Mouse (Mus musculus) MEL (cell line): ENCODE results near the gene Frs3. TPM values are rescaled to one million over a fixed set of nuclear protein-coding genes. Genes with fewer than 3 reads are reported as not detected.

Experiments used
- DNase-seq: peaks from one replicate; pipeline ENCODE4 v3.0.0; 2011; ENCODE audit warnings: low read depth, low spot score
- H3K27ac ChIP-seq: 2 replicates; pipeline ENCODE4 v1.5.1; 2012; ENCODE audit warnings: low read depth, mild to moderate bottlenecking, control low read depth, low read length, moderate library complexity; ENCODE audit not compliant: control insufficient read depth
- H3K27me3 ChIP-seq, 2 experiments: fragments of 150-350 bp in 1 of 2; sonication (generic) in 1 of 2; 2 replicates each; pipeline ENCODE4 v1.6.1; 2012; ENCODE audit warnings: low read length in 2 of 2, mild to moderate bottlenecking in 2 of 2, improper control_type of control experiment in 1 of 2, moderate library complexity in 1 of 2; ENCODE audit not compliant: insufficient read depth in 2 of 2, control insufficient read depth in 1 of 2
- H3K36me3 ChIP-seq, 2 experiments: 2 replicates each; pipeline ENCODE4 v1.6.1; 2012 to 2014; ENCODE audit warnings: low read length in 2 of 2, improper control_type of control experiment in 1 of 2, inconsistent platforms in 1 of 2, mild to moderate bottlenecking in 1 of 2; ENCODE audit not compliant: insufficient read depth in 2 of 2, control insufficient read depth in 1 of 2
- H3K4me1 ChIP-seq, 2 experiments: fragments of 150-350 bp in 1 of 2; sonication (generic) in 1 of 2; 2 replicates each; pipeline ENCODE4 v1.6.1; 2012; ENCODE audit warnings: low read length in 2 of 2, improper control_type of control experiment in 1 of 2, mild to moderate bottlenecking in 1 of 2; ENCODE audit not compliant: insufficient read depth in 2 of 2, control insufficient read depth in 1 of 2
- H3K4me3 ChIP-seq, 2 experiments: fragments of 150-350 bp in 1 of 2; sonication (generic) in 1 of 2; 2 replicates each; pipeline ENCODE4 v1.5.1; 2012; ENCODE audit warnings: low read depth in 2 of 2, low read length in 2 of 2, mild to moderate bottlenecking in 2 of 2, moderate library complexity in 2 of 2, control low read depth in 1 of 2, improper control_type of control experiment in 1 of 2; ENCODE audit not compliant: control insufficient read depth in 1 of 2, insufficient read depth in 1 of 2
- H3K79me2 ChIP-seq: 2 replicates; pipeline ENCODE4 v1.6.1; 2012; ENCODE audit warnings: mild to moderate bottlenecking, low read length, moderate library complexity; ENCODE audit not compliant: control insufficient read depth, poor library complexity, insufficient read depth
- H3K9ac ChIP-seq: 2 replicates; pipeline ENCODE4 v1.6.1; 2012; ENCODE audit warnings: low read depth, mild to moderate bottlenecking, control low read depth, low read length, moderate library complexity; ENCODE audit not compliant: control insufficient read depth, poor library complexity, severe bottlenecking
- H3K9me3 ChIP-seq: fragments of 150-350 bp; sonication (generic); replicated peaks from 2 replicates; pipeline ENCODE4 v1.6.1; 2012; ENCODE audit warnings: mild to moderate bottlenecking, low read length, improper control_type of control experiment, moderate library complexity; ENCODE audit not compliant: insufficient read depth
- CHD1 ChIP-seq: IDR thresholded peaks from 2 replicates; pipeline ENCODE4 v1.6.1; 2012; ENCODE audit warnings: low read depth, mild to moderate bottlenecking, inconsistent platforms, low read length, improper control_type of control experiment
- CHD2 ChIP-seq: IDR thresholded peaks from 2 replicates; pipeline ENCODE4 v1.6.1; 2011; ENCODE audit warnings: low read length, improper control_type of control experiment
- ELF1 ChIP-seq: IDR thresholded peaks from 2 replicates; pipeline ENCODE4 v1.6.1; 2014; ENCODE audit warnings: low read depth, mild to moderate bottlenecking, inconsistent platforms, low read length, improper control_type of control experiment, moderate library complexity
- EP300 ChIP-seq, 2 experiments: IDR thresholded peaks; 2 replicates each; pipeline ENCODE4 v1.6.1; 2011; ENCODE audit warnings: improper control_type of control experiment in 2 of 2, low read length in 2 of 2, low read depth in 1 of 2, mild to moderate bottlenecking in 1 of 2
- ETS1 ChIP-seq: IDR thresholded peaks from 2 replicates; pipeline ENCODE4 v1.6.1; 2012; ENCODE audit warnings: low read depth, mild to moderate bottlenecking, inconsistent platforms, low read length, improper control_type of control experiment, moderate library complexity
- GATA1 ChIP-seq: IDR thresholded peaks from 2 replicates; pipeline ENCODE4 v1.6.1; 2011; ENCODE audit warnings: low read depth, low read length, improper control_type of control experiment
- JUND ChIP-seq: IDR thresholded peaks from 2 replicates; pipeline ENCODE4 v1.6.1; 2011; ENCODE audit warnings: low read depth, mild to moderate bottlenecking, improper control_type of control experiment, low read length
- KAT2A ChIP-seq: conservative IDR thresholded peaks from 2 replicates; pipeline ENCODE4 v1.6.1; 2012; ENCODE audit warnings: low read depth, low read length, improper control_type of control experiment, inconsistent platforms
- MAFK ChIP-seq: IDR thresholded peaks from 2 replicates; pipeline ENCODE4 v1.6.1; 2011; ENCODE audit warnings: low read depth, mild to moderate bottlenecking, low read length, improper control_type of control experiment, borderline replicate concordance
- MAX ChIP-seq: IDR thresholded peaks from 2 replicates; pipeline ENCODE4 v1.6.1; 2011; ENCODE audit warnings: low read length, improper control_type of control experiment
- MEF2A ChIP-seq: IDR thresholded peaks from 2 replicates; pipeline ENCODE4 v1.6.1; 2014; ENCODE audit warnings: low read depth, mild to moderate bottlenecking, inconsistent platforms, low read length, improper control_type of control experiment; ENCODE audit not compliant: poor library complexity, insufficient replicate concordance, severe bottlenecking; ENCODE audit errors: extremely low read depth
- MXI1 ChIP-seq: IDR thresholded peaks from 2 replicates; pipeline ENCODE4 v1.6.1; 2011; ENCODE audit warnings: mild to moderate bottlenecking, low read depth, low read length, improper control_type of control experiment
- MYB ChIP-seq: IDR thresholded peaks from 2 replicates; pipeline ENCODE4 v1.6.1; 2011; ENCODE audit warnings: mild to moderate bottlenecking, low read depth, low read length, improper control_type of control experiment
- POLR2AphosphoS2 ChIP-seq: IDR thresholded peaks from 2 replicates; pipeline ENCODE4 v1.6.1; 2011; ENCODE audit warnings: low read length, improper control_type of control experiment
- POLR2AphosphoS5 ChIP-seq: IDR thresholded peaks from 2 replicates; pipeline ENCODE4 v1.6.1; 2012; ENCODE audit warnings: low read depth, borderline replicate concordance, mild to moderate bottlenecking, inconsistent platforms, low read length, moderate library complexity, mixed read lengths
- RAD21 ChIP-seq: IDR thresholded peaks from 2 replicates; pipeline ENCODE4 v1.6.1; 2011; ENCODE audit warnings: mild to moderate bottlenecking, low read depth, low read length, improper control_type of control experiment
- RCOR1 ChIP-seq: IDR thresholded peaks from 2 replicates; pipeline ENCODE4 v1.6.1; 2012; ENCODE audit warnings: low read depth, mild to moderate bottlenecking, inconsistent platforms, low read length, improper control_type of control experiment
- SIN3A ChIP-seq: IDR thresholded peaks from 2 replicates; pipeline ENCODE4 v1.6.1; 2012; ENCODE audit warnings: low read length, improper control_type of control experiment, inconsistent platforms
- SMC3 ChIP-seq: IDR thresholded peaks from 2 replicates; pipeline ENCODE4 v1.6.1; 2011; ENCODE audit warnings: low read depth, low read length, improper control_type of control experiment
- TAL1 ChIP-seq: IDR thresholded peaks from 2 replicates; pipeline ENCODE4 v1.6.1; 2012; ENCODE audit warnings: mild to moderate bottlenecking, inconsistent platforms, low read length, moderate library complexity, mixed read lengths
- UBTF ChIP-seq: IDR thresholded peaks from 2 replicates; pipeline ENCODE4 v1.6.1; 2012; ENCODE audit warnings: low read depth, mild to moderate bottlenecking, inconsistent platforms, low read length, improper control_type of control experiment, moderate library complexity, borderline replicate concordance; ENCODE audit not compliant: insufficient read depth
- USF1 ChIP-seq: IDR thresholded peaks from 2 replicates; pipeline ENCODE4 v1.6.1; 2014; ENCODE audit warnings: low read depth, mild to moderate bottlenecking, inconsistent platforms, low read length, improper control_type of control experiment, moderate library complexity
- USF2 ChIP-seq, 2 experiments: IDR thresholded peaks; 2 replicates each; pipeline ENCODE4 v1.6.1; 2011 to 2012; ENCODE audit warnings: improper control_type of control experiment in 2 of 2, low read length in 2 of 2, borderline replicate concordance in 1 of 2, inconsistent platforms in 1 of 2, low read depth in 1 of 2, mild to moderate bottlenecking in 1 of 2; ENCODE audit not compliant: insufficient read depth in 1 of 2
- ZKSCAN1 ChIP-seq: IDR thresholded peaks from 2 replicates; pipeline ENCODE4 v1.6.1; 2012; ENCODE audit warnings: low read depth, mild to moderate bottlenecking, inconsistent platforms, low read length, improper control_type of control experiment, moderate library complexity
- ZMIZ1 ChIP-seq: IDR thresholded peaks from 2 replicates; pipeline ENCODE4 v1.6.1; 2012; ENCODE audit warnings: low read depth, mild to moderate bottlenecking, inconsistent platforms, low read length, improper control_type of control experiment, moderate library complexity
- ZNF384 ChIP-seq: IDR thresholded peaks from 2 replicates; pipeline ENCODE4 v1.6.1; 2012; ENCODE audit warnings: low read depth, mild to moderate bottlenecking, inconsistent platforms, low read length, improper control_type of control experiment
- polyA plus RNA-seq, 2 experiments: library from polyadenylated mRNA; stranded (reverse) in 1 of 2; unstranded in 1 of 2; fragments of >175 nt in 1 of 2; fragments of >200 nt in 1 of 2; gene quantifications; 2 replicates each; pipeline versions ENCODE4 v1.2.1 to v1.2.4; 2012; ENCODE audit warnings: low replicate concordance in 2 of 2, low read depth in 1 of 2; ENCODE audit not compliant: insufficient read length in 2 of 2, insufficient read depth in 1 of 2, missing spikeins in 1 of 2
- total RNA-seq: library from RNA; depleted of rRNA; stranded (reverse); fragments of 300-350 nt; gene quantifications from 2 replicates; pipeline ENCODE4 v1.2.3, GENCODE M21; 2012

Gene Frs3
- total and polyA plus RNA-seq, 3 experiments = 2.7 to 4.4 TPM; not detected in 1

- no peak for DNase-seq
- no peak overlapping the region for H3K4me3 ChIP-seq
- TF ChIP-seq MYB (no peak), RAD21 (no peak), USF2 (IDR thresholded peaks at IDR 0.05; ENCODE audit: borderline replicate concordance in 1 of 2, insufficient read depth in 1 of 2, low read depth in 1 of 2, low read length in 2 of 2) (no peak), KAT2A (no peak), USF1 (no peak), UBTF (no peak), CHD2 (no peak), ELF1 (no peak), RCOR1 (no peak)
- TF ChIP-seq, all 39 proteins: peak for 0
- Histone ChIP-seq H3K27me3 (no peaks in the 10 kb centered on the region), H3K36me3 (peaks cover 0 to 5% of the 10 kb centered on the region in 2 experiments; a peak in 2 of 4 replicates), H3K79me2 (no peaks in the 10 kb centered on the region), H3K9me3 (no peaks in the 10 kb centered on the region), H3K27ac (no peak overlapping the region), H3K4me1 (peaks cover 0 to 7% of the 10 kb centered on the region in 2 experiments; a peak in 3 of 4 replicates), H3K9ac (no peak overlapping the region)
Measured at GRCm38 (mm10) chr17:47708972-47709371, 20.1 kb downstream of the Frs3 start.

- Histone ChIP-seq H3K27me3 (peaks cover 0 to under 1% of the 10 kb centered on the region in 2 experiments; a peak in 1 of 4 replicates), H3K9me3 (no peaks in the 10 kb centered on the region), H3K4me3 (no peak overlapping the region), H3K9ac (no peak overlapping the region), H3K36me3 (peaks cover 0 to 5% of the 10 kb centered on the region in 2 experiments; a peak in 2 of 4 replicates), H3K4me1 (peaks cover 0 to 7% of the 10 kb centered on the region in 2 experiments; a peak in 3 of 4 replicates), H3K27ac (no peak overlapping the region), H3K79me2 (no peaks in the 10 kb centered on the region)
- TF ChIP-seq SIN3A (peak; percentile 81), POLR2AphosphoS2 (no peak), MXI1 (peak; percentile 72), ETS1 (peak; percentile 68), ZMIZ1 (no peak)
- TF ChIP-seq, all 39 proteins: peak for 3
- peak; percentile 58 for DNase-seq
Measured at GRCm38 (mm10) chr17:47710036-47710435, 21.2 kb downstream of the Frs3 start.

GRCm38 (mm10) chr17:47711883-47712282, 23.1 kb downstream of the Frs3 start:
- Histone ChIP-seq H3K27me3 (peaks cover 6 to 7% of the 10 kb centered on the region in 2 experiments), H3K27ac (no peak overlapping the region), H3K79me2 (no peaks in the 10 kb centered on the region), H3K36me3 (peaks cover 0 to 5% of the 10 kb centered on the region in 2 experiments; a peak in 2 of 4 replicates), H3K9me3 (no peaks in the 10 kb centered on the region), H3K4me3 (no peak overlapping the region), H3K4me1 (peaks cover 0 to 7% of the 10 kb centered on the region in 2 experiments; a peak in 3 of 4 replicates), H3K9ac (no peak overlapping the region)
- no peak for DNase-seq
- TF ChIP-seq SMC3 (no peak), EP300 (IDR thresholded peaks at IDR 0.05; ENCODE audit: low read depth in 1 of 2, low read length in 2 of 2) (no peak), MAFK (no peak), KAT2A (no peak), ZKSCAN1 (no peak), TAL1 (no peak), CHD1 (no peak), ZMIZ1 (no peak), ZNF384 (no peak), MAX (no peak), UBTF (no peak), MEF2A (no peak), JUND (no peak), POLR2AphosphoS5 (no peak), GATA1 (no peak)
